Mouse (Mus musculus) cerebellum, postnatal 14 days (tissue): Measurements from ENCODE around the gene Ebp.

Experiments
- DNase-seq, 2 experiments: peaks; one replicate each; pipeline ENCODE4 v3.0.0; 2021; ENCODE audit warnings: mixed read lengths in 2 of 2

The Ebp gene

DNA sequence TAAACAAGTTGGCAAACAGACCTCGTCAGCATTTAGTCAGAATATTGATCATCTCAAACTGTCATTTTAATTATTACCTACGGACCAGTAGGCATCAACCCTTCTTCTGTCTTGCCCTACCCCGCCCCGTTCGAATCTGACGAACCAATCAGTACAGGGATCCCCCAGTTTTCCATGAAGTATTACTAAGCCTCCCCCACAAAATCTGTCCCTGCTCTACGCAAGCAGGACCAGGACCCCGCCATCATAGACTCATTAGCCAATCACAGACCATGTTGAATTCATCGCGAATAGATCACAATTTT is at the start of gene Ebp:
Ebp (minus strand) TSS at position 94 of the 305 bp plus-strand sequence.
- peak; percentile 56 to 60 for DNase-seq

DNA sequence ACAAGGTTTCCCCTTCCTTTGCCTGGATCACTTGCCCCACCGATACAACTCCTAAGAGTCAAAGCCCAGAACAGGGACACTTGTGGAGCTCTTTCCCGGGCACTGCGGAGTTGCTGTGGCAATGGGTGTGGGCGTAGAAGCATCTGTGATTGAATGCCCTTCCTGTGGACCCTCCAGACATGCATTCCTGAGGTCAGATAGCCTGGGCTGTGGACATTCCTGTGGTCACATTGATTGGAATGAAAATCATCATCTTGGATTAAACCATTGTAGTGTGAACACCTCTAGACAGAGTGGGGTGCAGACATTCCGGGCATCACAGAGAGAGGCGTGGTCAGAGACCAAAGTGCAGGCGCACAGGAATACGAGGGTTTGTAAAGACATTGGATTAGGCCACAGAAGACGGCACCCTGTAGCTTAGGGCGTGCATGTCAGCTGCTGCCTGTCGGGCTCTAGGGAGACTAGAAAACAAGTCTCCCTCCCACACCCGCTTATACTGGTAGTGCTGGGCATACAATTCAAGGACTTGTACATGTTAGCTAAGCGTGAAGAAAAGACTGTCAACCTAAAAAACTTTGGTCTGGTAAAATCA is 45.6 kb upstream of the Ebp start:
- no peak for DNase-seq

DNA sequence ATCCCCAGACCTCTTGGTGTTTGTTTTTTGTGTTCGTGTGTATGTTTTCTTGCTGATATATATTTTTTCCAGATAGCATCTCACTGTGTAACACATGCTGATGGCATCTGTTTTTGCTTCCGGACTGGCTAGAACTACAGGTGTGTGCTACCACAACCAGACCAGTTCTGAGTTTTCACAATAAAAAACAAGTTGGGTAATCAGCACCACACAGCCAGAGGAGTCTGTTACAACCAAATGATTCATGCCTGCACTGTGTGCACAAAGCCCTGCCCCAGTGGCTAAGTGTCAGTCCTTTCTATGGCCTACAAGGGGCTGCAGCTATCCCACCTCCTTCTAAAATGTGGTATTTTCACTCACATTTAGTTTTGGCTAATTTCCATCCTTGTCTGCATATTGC is 43.4 kb upstream of the Ebp start:
- DNase-seq = no peak

DNA sequence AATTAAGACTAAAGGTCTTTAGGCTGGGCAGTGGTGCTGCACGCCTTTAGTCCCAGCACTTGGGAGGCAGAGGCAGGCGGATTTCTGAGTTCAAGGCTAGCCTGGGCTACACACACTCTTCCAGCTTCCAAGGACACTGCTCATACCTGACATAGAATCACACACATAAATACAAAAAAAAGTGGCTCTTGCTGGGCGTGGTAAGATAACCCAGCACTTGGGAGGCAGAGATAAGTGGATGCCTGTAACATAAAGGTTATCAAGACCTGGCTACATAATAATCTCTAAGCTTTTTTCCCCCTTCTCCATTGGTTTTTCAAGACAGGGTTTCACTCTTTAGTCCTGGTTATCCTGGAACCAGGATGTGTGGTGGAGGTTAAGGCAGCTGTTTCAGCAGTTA is 40.3 kb upstream of the Ebp start:
- no peak for DNase-seq

DNA sequence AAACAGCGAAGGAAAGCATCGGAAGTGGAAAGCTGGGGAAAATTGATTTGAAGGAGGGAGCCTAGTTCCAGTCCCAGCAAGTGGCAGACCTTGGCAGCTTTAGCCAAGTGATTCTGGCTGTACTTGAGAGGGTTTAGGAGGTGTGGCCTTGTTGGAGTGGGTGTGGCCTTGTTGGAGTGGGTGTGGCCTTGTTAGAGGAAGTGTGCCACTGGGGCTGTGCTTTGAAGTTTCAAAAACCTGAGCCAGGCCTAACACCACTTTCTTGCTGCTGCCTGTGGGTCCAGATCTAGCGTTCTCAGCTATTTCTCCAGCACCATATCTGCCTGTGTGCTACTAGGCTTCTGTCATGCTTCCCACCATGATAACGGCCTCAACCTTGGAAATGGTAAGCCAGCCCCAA is 37.0 kb upstream of the Ebp start:
- DNase-seq = no peak

DNA sequence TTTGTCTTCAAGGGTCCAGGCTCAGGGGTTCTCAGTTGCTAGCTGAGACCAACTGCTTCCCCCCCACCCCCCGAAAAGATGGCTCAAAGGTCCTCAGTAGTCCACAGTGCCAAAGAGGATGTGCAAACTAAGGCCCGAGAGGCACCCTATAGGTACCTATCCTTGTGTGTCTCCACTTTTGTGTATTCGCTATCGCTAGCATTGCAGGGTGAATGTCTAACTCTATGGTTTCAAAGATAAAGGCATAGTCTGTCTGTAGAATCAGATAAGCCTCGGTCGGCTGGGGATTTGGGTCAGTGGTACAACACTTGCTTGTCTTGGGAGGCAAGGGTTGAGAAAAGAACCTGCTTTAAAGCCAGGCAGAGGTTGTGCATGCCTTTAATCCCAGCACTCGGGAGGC is 30.2 kb upstream of the Ebp start:
- DNase-seq = peak in 1 of 2 experiments; percentile 10

DNA sequence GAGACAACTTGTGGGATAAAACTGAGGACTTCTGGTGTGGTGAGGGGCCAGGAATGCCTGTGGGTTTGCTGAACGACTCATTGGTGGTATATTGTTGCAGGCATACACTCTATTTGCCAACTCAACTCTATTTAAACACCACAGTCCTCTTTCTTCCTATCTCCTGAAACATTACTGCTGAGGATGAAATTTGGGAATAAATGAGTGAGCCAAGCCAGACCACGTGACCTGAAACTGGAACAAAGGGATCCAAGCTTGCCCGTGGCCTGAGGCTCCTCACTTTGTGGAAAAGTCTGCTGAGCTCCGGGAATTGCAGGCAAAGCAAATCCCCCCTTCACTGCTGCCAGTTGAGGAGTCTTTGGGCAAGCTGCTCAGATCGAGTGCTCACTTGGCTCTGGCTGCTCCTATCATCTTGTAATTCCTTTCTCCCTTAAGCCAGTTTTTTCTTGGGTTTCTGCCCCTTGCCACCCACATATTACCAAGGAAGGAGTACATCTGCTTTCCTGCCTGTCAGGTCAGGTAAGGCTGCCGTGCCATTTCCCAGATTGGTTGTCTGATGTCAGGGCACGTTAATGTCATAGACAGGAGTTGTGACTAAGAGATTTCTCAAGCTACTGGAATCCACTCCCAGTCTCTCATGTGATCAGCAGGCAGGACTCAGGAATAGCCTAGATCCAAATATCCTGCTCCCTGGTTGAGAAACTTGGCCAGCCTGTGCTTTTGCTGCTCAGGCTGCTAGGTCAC is 29.5 kb upstream of the Ebp start:
- peak; percentile 43 to 46 for DNase-seq

DNA sequence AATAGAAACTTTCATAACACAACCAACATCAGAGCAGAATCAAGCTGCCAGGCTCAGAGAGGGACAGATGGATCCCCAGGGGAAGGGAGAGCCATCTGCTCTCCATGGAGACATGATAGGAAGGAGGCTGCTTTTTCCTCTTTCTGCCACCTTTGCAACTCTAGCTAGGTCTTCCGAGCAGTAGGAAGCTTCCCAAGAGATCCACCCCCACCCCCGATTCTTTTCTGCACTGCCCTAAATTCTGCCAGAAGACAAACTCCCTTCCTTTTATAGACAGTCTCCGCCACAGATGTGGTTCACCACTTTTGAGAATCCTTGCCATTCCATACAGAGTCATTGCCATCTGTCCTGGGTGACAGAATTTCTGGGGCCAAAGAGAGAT is 29.0 kb upstream of the Ebp start:
- peak; percentile 45 to 60 for DNase-seq

DNA sequence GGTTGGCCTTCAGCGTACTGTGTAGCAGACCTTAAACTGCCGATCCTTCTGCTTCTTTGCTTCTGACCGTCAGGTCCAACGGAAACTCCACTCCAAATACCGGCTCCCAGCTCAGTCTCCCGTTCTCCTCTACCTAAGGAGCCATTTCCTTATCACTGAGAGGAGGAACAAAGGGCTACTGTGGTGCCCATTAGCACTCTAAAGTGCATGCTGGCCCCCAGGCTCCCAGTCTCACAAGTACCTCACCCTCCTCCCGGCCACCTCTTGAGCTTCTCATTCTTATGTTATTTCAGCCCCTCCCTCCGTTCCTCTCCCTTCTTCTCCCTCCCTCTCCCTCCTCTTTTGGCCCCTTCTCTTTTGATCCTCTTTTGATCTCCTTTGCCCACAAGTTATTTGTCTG is 26.3 kb upstream of the Ebp start:
- DNase-seq = no peak

DNA sequence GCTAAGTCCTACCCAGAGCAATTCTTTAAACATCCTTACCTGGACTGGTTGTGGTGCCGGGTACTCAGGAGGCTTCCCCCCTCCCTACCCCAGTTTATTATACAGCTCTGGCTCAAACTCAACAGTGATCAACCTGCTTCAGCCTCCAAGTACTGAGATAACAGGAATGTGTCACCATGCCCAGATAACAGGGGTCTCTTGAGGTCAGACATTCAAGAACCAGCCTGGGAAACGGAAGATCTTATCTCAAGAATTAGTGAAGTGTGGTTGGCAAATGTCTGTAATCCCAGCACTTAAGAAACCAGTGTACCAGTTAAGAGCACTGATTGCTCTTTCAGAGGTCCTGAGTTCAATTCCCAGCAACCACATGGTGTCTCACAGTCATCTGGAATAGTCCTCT is 24.8 kb upstream of the Ebp start:
- no peak for DNase-seq

DNA sequence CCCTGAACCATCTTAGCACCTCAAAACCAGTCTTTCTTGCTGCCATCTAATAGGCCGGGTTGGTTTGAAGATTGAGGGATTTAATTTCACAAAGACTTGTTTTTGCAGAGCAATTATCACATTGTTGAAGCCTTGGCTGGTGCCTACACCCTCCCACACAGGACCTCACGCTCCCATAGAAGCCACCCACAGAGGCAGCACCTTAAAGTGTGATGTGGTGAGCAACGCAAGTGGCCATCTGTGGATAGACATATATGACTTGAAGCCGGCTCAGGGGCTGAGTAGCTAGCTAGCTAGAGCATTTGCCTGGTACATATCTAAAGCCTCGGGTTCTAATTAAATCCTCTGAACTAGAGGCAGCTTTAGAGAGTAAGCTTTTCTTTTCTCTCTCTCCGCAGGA is 24.1 kb upstream of the Ebp start:
- no peak for DNase-seq

DNA sequence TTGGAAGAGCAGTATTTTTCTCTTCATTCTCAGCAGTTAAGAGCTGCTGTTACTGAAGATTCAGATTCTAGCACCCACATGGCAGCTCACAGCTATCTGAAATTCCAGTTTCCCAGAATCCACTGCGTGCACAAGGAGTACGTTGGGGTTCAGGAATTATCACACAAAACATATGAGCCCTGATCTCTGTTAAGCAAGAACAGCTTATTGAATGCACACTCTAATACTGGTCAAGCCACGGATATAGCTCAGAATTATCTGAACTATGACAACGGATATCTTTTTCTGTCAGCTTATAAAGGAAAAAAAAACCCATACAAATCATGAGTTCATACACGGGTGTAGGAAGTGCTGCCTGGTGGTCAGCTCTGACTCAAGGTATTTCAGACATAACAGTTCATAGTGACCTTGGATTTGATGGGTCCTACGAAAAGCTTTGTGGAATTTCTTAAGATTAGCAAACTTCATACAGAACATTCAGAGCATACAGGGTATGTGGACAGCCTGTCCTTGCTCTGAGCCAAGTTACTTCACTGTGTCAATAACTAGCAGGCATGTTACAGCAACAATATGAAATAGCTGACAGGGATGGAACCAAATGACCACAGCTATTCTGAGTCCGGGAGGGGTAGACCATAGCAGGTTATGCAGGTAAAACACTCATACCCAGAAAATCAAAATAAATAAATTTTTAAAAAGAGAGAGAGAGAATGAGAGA is 18.3 kb upstream of the Ebp start:
- DNase-seq = no peak

DNA sequence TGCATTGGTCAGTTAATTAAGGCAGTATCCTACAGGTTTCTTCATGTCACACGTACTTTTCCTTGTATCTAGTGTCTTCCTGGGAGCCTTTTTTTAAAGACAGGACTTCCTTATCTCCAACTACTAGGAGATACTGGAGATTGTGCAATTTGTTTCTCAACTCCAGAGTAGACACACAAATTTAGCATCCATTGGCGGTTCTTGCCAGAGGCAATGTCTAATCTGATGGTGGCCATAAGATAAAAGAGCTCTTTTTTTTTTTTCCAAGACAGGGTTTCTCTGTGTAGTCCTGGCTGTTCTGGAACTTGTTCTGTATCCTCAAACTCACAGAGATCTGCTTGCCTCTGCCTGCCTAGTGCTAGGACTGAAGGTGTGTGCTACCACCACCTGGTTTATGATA is 16.4 kb upstream of the Ebp start:
- DNase-seq = no peak

DNA sequence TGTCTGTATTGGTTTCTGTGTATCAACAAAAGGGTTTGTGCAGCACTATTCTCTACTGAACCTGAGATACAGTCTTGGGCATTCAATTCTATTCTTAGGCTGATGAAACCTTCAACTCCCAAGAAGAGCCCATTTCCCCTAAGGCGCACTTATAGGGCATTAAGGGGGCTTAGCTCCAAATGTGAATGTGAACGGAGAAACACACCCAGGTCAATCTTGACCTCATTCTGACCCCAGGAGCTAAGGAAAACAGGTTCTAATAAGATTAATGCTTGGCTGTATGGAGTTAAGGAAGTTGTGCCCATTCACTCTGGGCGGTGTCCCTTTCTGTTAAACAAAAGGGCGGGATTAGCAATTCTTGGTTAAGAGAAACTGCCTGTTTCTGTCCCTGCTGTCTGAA is 13.9 kb upstream of the Ebp start:
- no peak for DNase-seq

DNA sequence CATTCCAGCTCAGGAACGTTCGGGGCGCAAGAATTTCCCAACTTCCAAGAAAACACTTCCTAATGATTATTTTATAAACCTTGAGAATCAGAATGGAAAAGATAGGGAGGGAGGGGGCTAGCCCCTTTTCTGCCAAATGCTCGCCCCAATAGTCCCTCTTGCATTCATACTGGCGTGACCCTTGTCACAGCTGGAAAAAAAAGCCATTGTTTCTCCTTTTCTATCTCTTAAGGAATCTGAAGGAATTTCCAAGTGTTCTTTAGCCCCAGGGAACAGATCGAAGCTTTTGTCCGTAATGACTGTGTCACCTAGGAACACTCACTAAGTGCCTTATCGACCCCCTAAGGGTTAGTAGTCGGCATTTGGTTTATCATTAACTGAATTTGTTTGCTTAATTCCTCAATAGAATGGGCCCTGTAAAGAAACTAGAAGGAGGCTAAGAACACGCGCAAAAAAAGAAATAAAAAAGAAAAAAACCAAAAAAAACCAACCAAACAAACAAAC is 13.4 kb upstream of the Ebp start:
- no peak for DNase-seq

DNA sequence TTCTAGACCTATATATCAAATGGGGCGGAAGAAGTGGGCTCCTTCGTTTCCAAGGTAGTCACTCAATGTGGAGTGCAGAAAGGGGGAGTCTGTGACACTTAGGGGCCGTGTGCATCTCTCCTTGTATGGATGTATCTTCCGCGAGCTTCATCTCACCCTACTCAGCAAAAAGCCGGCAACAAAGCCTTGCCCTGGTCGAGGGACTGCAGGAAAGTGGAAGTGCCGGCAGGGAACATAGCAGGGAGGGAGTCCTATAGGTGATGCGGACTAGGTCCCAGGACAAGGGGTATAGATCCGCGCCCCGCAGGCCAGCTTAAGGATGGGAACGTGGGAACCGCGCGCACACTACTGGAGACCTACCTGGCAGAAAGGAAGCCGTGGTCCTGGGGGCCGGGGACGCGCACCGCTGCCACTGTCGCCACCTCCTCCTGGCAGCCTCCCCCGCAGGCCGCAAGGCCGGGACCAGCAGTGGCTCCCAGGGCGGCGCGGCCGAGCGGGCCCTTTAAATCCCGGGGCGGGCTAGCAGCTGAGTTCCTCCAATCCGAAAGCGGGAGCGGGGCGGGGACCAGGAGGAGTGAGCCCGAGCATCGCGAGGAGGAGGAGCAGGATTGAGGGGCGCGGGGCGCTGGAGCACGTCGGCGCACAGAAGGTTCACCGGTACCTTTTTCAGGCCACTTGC is 12.8 kb upstream of the Ebp start, which contains the start of gene Porcn:
Porcn (minus strand) TSS at position 511 of the 679 bp plus-strand sequence.
- DNase-seq = peak; percentile 91 to 92

DNA sequence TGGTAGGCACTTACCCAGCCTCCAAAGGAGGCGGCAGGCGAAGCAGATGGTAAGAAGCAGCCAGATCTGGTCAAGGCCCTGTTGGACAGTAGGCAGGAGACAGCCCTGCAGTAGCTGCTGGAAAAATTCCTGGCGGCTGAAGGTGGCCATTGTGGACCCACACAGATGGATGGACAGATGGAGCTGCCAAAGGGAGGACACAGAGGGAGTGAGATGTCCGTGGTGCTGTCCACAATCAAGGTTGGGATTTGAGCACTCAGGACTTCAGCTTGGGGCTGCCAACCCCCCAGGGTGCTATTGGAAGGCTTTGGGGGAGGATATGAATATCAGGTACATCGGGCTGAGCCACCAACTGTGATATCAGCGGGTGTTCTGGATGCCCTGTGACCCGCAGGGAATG is 12.2 kb upstream of the Ebp start:
- DNase-seq = peak; percentile 79 to 90

DNA sequence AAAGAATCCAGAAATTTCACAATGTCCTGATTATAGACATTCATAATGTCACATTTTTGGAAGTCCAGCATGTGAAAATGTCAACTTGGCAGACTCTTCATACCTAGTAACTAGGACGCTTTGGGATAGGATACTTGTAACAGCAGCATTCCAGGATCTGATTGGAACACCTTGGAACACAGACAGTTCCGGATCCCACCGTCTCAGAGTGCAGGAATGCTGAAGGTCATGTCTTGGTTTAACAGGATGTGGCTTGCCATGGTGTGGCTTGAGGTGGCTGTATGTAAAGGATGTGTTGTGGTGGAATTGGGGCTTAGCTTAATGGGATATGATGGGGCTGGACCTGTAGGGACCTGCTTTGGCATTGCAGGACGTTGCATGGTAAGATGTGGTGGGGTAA is 11.8 kb upstream of the Ebp start:
- DNase-seq = peak in 1 of 2 experiments; percentile 36

DNA sequence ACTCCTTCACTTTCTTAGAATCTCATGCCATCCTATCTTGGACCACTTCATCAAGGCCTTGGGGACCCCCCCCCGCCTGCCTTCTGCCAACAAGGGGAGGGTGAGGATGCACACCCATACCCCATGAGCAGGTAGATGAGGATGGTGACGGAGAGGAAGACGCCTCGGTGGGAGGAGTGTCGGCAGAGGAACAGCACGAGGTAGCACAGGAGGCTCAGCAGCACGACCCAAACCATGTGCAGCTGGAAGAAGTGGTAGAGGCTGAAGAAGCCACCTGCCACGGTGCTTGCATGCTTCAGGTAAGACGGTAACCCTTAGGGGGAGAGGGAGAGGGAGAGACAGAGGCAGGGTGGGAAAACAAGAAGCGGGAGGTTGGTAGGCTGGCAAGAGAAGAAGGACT is 10.8 kb upstream of the Ebp start:
- DNase-seq = peak in 1 of 2 experiments; percentile 35

DNA sequence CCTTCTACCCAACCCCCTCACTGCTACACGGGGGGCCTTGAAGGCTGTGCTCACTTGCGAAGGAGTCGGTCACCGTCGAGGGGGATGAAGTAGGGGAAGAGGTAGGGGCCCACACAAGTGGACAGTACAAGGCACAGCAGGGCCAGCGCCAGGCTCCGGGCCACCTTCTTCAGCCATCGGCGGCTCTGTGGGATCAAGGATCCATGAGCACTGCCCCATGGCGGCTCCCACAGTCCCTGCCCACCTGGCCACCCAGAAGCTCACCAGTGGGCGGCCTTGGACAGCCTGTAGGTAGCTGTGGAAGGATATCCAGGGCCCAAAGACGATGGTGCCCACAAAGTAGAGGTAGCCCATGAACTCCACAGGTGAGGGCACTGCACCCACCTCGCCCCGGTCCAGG is 9.8 kb upstream of the Ebp start:
- DNase-seq = no peak

DNA sequence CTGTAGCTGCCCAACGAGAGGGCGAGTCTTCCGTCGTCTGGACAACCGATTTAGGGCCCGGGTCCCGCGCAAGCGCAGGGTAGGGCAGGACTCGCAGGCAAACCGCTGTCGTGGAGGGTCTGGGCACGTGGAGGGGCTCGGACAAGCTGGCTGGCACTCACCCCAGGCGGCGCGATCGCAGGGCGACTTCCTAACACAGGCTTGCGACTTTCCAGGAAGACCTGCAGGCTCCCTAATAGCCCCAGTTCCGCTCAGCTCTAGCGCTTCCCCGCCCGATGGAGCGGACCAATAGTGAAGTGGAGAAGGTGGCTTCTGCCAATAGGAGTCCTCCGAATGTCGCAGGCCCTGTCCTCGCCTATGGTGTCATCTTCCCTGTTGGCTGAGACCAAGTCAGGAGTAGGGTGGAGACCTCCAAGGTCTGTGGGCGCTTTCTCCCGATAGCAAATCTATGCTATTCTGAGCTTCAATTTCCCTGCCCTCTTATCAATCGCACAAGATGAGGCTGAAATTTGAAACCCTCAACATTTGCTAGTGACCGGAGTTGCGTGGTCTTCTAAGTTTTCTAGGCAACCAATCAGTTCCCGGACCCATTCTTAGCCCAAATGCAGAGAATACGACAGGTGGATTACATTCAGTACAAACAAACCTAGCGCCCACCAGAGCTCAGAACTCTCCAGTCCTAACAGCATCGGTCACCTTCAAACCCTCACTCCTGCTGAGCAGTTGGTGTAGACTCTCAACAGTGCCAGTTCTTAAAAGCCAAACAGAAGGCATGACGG is 483 bp downstream of the Ebp start:
- peak; percentile 83 to 85 for DNase-seq

DNA sequence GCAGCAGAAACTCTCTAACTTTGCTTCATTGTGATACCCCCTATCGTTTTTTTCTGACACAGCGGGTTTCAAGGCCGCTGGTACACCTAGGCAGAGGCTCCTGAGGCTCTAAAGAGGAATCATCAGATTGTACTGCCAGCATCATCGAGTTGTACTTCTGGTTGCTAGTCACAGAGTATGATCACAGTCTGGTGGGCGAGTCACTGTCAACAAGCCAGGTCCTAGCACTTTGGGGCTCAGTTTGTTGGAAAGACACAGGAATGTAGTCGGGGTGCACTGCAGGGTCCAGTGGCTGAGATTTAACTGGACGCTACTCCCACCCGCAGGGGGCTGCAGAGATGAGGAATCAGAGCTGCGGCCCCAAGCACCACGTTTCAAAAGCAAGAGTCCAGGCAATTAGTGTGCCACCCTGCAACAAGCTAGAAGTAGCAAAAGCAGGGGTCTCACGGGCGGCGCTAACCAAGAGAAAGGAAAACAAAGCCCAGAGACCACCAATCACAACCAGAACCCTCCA is 1.1 kb downstream of the Ebp start:
- no peak for DNase-seq
